Mouse (Mus musculus): ENCODE data around the gene Zscan18. TPM values are rescaled to one million over a fixed set of nuclear protein-coding genes. Genes with fewer than 3 reads are reported as not detected.

Gene Zscan18
- total and polyA plus RNA-seq, 2 experiments from 2014 or later: 17.8 to 36.7 TPM

DNA sequence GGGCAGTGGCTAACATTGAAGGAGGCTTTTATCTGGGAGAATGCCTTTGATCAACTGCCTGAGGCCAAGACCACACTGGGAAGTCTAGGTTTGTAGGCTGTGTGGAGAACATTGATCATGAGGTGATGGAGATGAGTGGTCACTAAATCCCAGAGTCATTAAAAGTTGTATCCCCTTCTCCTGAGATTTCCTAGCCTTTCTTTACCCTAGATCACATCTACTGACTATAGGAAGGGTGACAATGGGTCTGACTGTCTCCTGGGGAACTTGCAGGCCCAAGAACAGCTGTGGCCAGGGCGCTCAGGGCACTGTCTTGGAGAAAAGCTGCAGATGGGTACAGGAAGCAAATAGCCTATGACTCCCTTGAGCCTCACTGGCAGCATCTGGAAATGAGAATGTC, 68.5 kb downstream of the Zscan18 start, which contains the start of gene Vmn2r56:
Gene Vmn2r56 (minus strand): TSS at position 101 of the 400 bp plus-strand sequence.
- TF ChIP-seq CTCF (IDR thresholded peaks at IDR 0.05; ENCODE audit: low read depth): no peak
- ATAC-seq (no peak), DNase-seq (no peak)
- no peak within 1 kb of the TSS for H3K27ac ChIP-seq (ENCODE audit: low read depth, low read length)
- H3K27me3 ChIP-seq (ENCODE audit: insufficient read depth, low read length): no peaks in the 10 kb centered on the region
- H3K9me3 ChIP-seq (ENCODE audit: low read length): no peaks in the 10 kb centered on the region
- H3K9ac ChIP-seq: no peak within 1 kb of the TSS
- H3K4me3 ChIP-seq (ENCODE audit: low read depth, low read length): no peak within 1 kb of the TSS
- H3K4me2 ChIP-seq (ENCODE audit: low read depth): no peak within 1 kb of the TSS
- 64% methylated on average over 1 of the region's 1 CpGs for WGBS
- H3K4me1 ChIP-seq (ENCODE audit: insufficient read depth): no peaks in the 10 kb centered on the region
- H3K36me3 ChIP-seq (ENCODE audit: insufficient read depth): no peaks in the 10 kb centered on the region

Other genes starting within 250 kb of the Zscan18 start
- gene Vmn2r53, start 194.8 kb downstream of the Zscan18 start, total RNA-seq (2014; rRNA removed): under 0.01 TPM in 1 of 2 replicates, not detected in the other
- 0.03 TPM in 1 of 2 replicates, not detected in the other for gene Vmn2r53, start 194.8 kb downstream of the Zscan18 start, polyA plus RNA-seq (2015; fragmentation: Nextera tagmentation; extraction: Ambion mirVana)
- not detected in 2 replicates for gene Vmn2r54, start 163.3 kb downstream of the Zscan18 start, total RNA-seq (2014; rRNA removed)
- not detected in 2 replicates for gene Vmn2r54, start 163.3 kb downstream of the Zscan18 start, polyA plus RNA-seq (2015; fragmentation: Nextera tagmentation; extraction: Ambion mirVana)
- gene Vmn2r55, start 118.6 kb downstream of the Zscan18 start, total RNA-seq (2014; rRNA removed): not detected in 2 replicates
- gene Vmn2r55, start 118.6 kb downstream of the Zscan18 start, polyA plus RNA-seq (2015; fragmentation: Nextera tagmentation; extraction: Ambion mirVana): not detected in 2 replicates
- 0.10 and 0.15 TPM in 2 replicates for gene Vmn2r56, start 68.6 kb downstream of the Zscan18 start, total RNA-seq (2014; rRNA removed)
- 0.02 TPM in 1 of 2 replicates, not detected in the other for gene Vmn2r56, start 68.6 kb downstream of the Zscan18 start, polyA plus RNA-seq (2015; fragmentation: Nextera tagmentation; extraction: Ambion mirVana)
- 20.6 and 26.6 TPM in 2 replicates for gene Zfp329, start 15.2 kb upstream of the Zscan18 start, total RNA-seq (2014; rRNA removed)
- 8.1 and 14.2 TPM in 2 replicates for gene Zfp329, start 15.2 kb upstream of the Zscan18 start, polyA plus RNA-seq (2015; fragmentation: Nextera tagmentation; extraction: Ambion mirVana)
- gene Zfp110, start 31.1 kb upstream of the Zscan18 start, total RNA-seq (2014; rRNA removed): 34.9 and 43.2 TPM in 2 replicates
- 15.4 and 18.5 TPM in 2 replicates for gene Zfp110, start 31.1 kb upstream of the Zscan18 start, polyA plus RNA-seq (2015; fragmentation: Nextera tagmentation; extraction: Ambion mirVana)
- gene Zfp128, start 77.5 kb upstream of the Zscan18 start, total RNA-seq (2014; rRNA removed): 17.7 and 18.5 TPM in 2 replicates
- 1.5 and 2.0 TPM in 2 replicates for gene Zfp128, start 77.5 kb upstream of the Zscan18 start, polyA plus RNA-seq (2015; fragmentation: Nextera tagmentation; extraction: Ambion mirVana)
- gene Zscan22, start 94.2 kb upstream of the Zscan18 start, total RNA-seq (2014; rRNA removed): 7.0 and 8.3 TPM in 2 replicates
- 2.8 and 3.5 TPM in 2 replicates for gene Zscan22, start 94.2 kb upstream of the Zscan18 start, polyA plus RNA-seq (2015; fragmentation: Nextera tagmentation; extraction: Ambion mirVana)
- 1,758 and 2,185 TPM in 2 replicates for gene Rps5, start 118.7 kb upstream of the Zscan18 start, total RNA-seq (2014; rRNA removed)
- gene Rps5, start 118.7 kb upstream of the Zscan18 start, polyA plus RNA-seq (2015; fragmentation: Nextera tagmentation; extraction: Ambion mirVana): 679 and 877 TPM in 2 replicates
- 1.7 and 1.8 TPM in 2 replicates for gene Rnf225, start 123.8 kb upstream of the Zscan18 start, total RNA-seq (2014; rRNA removed)
- gene Rnf225, start 123.8 kb upstream of the Zscan18 start, polyA plus RNA-seq (2015; fragmentation: Nextera tagmentation; extraction: Ambion mirVana): 0.36 and 0.75 TPM in 2 replicates
- 32.9 and 47.7 TPM in 2 replicates for gene Zfp324, start 162.2 kb upstream of the Zscan18 start, total RNA-seq (2014; rRNA removed)
- 6.8 and 8.8 TPM in 2 replicates for gene Zfp324, start 162.2 kb upstream of the Zscan18 start, polyA plus RNA-seq (2015; fragmentation: Nextera tagmentation; extraction: Ambion mirVana)
- gene Zfp446, start 174.2 kb upstream of the Zscan18 start, total RNA-seq (2014; rRNA removed): 7.5 and 13.0 TPM in 2 replicates
- gene Zfp446, start 174.2 kb upstream of the Zscan18 start, polyA plus RNA-seq (2015; fragmentation: Nextera tagmentation; extraction: Ambion mirVana): 6.0 and 8.2 TPM in 2 replicates
- 0.23 and 0.43 TPM in 2 replicates for gene Slc27a5, start 194.6 kb upstream of the Zscan18 start, total RNA-seq (2014; rRNA removed)
- 0.08 and 0.18 TPM in 2 replicates for gene Slc27a5, start 194.6 kb upstream of the Zscan18 start, polyA plus RNA-seq (2015; fragmentation: Nextera tagmentation; extraction: Ambion mirVana)
- gene Trim28, start 195.5 kb upstream of the Zscan18 start, total RNA-seq (2014; rRNA removed): 430 and 485 TPM in 2 replicates
- gene Trim28, start 195.5 kb upstream of the Zscan18 start, polyA plus RNA-seq (2015; fragmentation: Nextera tagmentation; extraction: Ambion mirVana): 209 and 211 TPM in 2 replicates
- 32.8 and 33.3 TPM in 2 replicates for gene Zbtb45, start 206.4 kb upstream of the Zscan18 start, total RNA-seq (2014; rRNA removed)
- 25.0 and 29.3 TPM in 2 replicates for gene Zbtb45, start 206.4 kb upstream of the Zscan18 start, polyA plus RNA-seq (2015; fragmentation: Nextera tagmentation; extraction: Ambion mirVana)
- gene Chmp2a, start 231.2 kb upstream of the Zscan18 start, total RNA-seq (2014; rRNA removed): 131 and 160 TPM in 2 replicates
- 210 and 239 TPM in 2 replicates for gene Chmp2a, start 231.2 kb upstream of the Zscan18 start, polyA plus RNA-seq (2015; fragmentation: Nextera tagmentation; extraction: Ambion mirVana)
- 336 and 344 TPM in 2 replicates for gene Ube2m, start 234.6 kb upstream of the Zscan18 start, total RNA-seq (2014; rRNA removed)
- gene Ube2m, start 234.6 kb upstream of the Zscan18 start, polyA plus RNA-seq (2015; fragmentation: Nextera tagmentation; extraction: Ambion mirVana): 130 and 132 TPM in 2 replicates